9 mouse cellular contexts compared by ENCODE assay signal in genomic region chr19:9106751-9107378, GRCm38 (mm10). TPM values are rescaled to one million over a fixed set of nuclear protein-coding genes. Genes with fewer than 3 reads are reported as not detected.
DNase-seq lines count a peak whose midpoint lies in the region; ATAC-seq lines count a peak whose summit lies in the region.
"Had no signal": no experiment of that assay in that cellular context is flagged by ENCODE, and none has a peak within 500 bp of the region (broad histone marks: within the 10 kb centered on the region; RNA-seq: fewer than 3 reads in every experiment).

No protein-coding gene starts in this region.

- 25% methylated on average over 4 of the region's 4 CpGs for WGBS in limb, embryonic 15.5 days

- H3K4me3 ChIP-seq in limb, embryonic 15.5 days = no peak overlapping the region
- H3K4me3 ChIP-seq: neural tube, embryonic 12.5 days had no signal

- peak overlapping the region; percentile 79 for H3K27ac ChIP-seq in limb, embryonic 15.5 days
- H3K27ac ChIP-seq: neural tube, embryonic 12.5 days had no signal

- no peak overlapping the region for H3K9ac ChIP-seq in limb, embryonic 15.5 days
- H3K9ac ChIP-seq: neural tube, embryonic 12.5 days had no signal

- no peaks in the 10 kb centered on the region for H3K9me3 ChIP-seq in limb, embryonic 15.5 days
- H3K9me3 ChIP-seq: neural tube, embryonic 12.5 days had no signal

- peak; percentile 61 to 69 for DNase-seq in adrenal gland, adult (ENCODE audit: inconsistent age in 2 of 2, low spot score in 1 of 2)
- DNase-seq in adrenal gland, postnatal 4 days (ENCODE audit: low spot score in 2 of 2) = no peak
- DNase-seq in urinary bladder, adult 18-20 months (ENCODE audit: low spot score in 2 of 2) = peak; percentile 49 to 70
- no peak for DNase-seq in urinary bladder, postnatal 10 days (ENCODE audit: low spot score)
- peak; percentile 77 for DNase-seq in yolk sac, embryonic 10.5 days (ENCODE audit: low spot score)
- no peak for DNase-seq in spleen, postnatal 4 days (ENCODE audit: low spot score in 2 of 2)
- no peak for DNase-seq in left cerebral cortex, adult 9 months (ENCODE audit: low spot score in 2 of 2)

- H3K4me2 ChIP-seq in limb, embryonic 15.5 days = no peak overlapping the region
- H3K4me2 ChIP-seq: neural tube, embryonic 12.5 days had no signal

- no peaks in the 10 kb centered on the region for H3K27me3 ChIP-seq in limb, embryonic 15.5 days
- H3K27me3 ChIP-seq: neural tube, embryonic 12.5 days had no signal

- no peaks in the 10 kb centered on the region for H3K36me3 ChIP-seq in limb, embryonic 15.5 days
- H3K36me3 ChIP-seq: neural tube, embryonic 12.5 days had no signal

- 0 out of 2 replicates have a peak, but pooled peaks have one; percentile 37 for ATAC-seq in limb, embryonic 15.5 days (ENCODE audit: insufficient number of reproducible peaks, low FRiP score, low TSS enrichment, low read depth)

- H3K4me1 ChIP-seq in limb, embryonic 15.5 days = peaks cover 24% of the 10 kb centered on the region

RNA-seq across cellular contexts. Expression of gene Scgb1a1, which starts 19.1 kb away (rescaled TPM):
- total RNA-seq in adrenal gland, postnatal 4 days (2021) = not detected
- polyA plus RNA-seq in limb, embryonic 15.5 days (2015; fragmentation: Nextera tagmentation; extraction: Ambion mirVana) = 0.98 and 1.2 TPM in 2 replicates
- polyA plus RNA-seq: neural tube, embryonic 12.5 days had no signal

RNA-seq across cellular contexts. Expression of gene Asrgl1, which starts 28.6 kb away (rescaled TPM):
- total RNA-seq in adrenal gland, postnatal 4 days (2021) = 10 to 100 TPM; 23.7 to 25.1 TPM
- 11.5 and 14.1 TPM in 2 replicates for polyA plus RNA-seq in limb, embryonic 15.5 days (2015; fragmentation: Nextera tagmentation; extraction: Ambion mirVana)

Comparison
In these comparisons a context has a peak if more than half of its experiments do, and no peak if none do; other contexts are left out.
1. DNase-seq: peak in adrenal gland, adult (2 of 2), urinary bladder, adult 18-20 months (2 of 2) and yolk sac, embryonic 10.5 days (single experiment); none in adrenal gland, postnatal 4 days (0 of 2), urinary bladder, postnatal 10 days (single experiment), spleen, postnatal 4 days (0 of 2) and left cerebral cortex, adult 9 months (0 of 2).